Mouse (Mus musculus) limb, embryonic 10.5 days (tissue): Measurements from ENCODE around the gene Tnip1. TPM values are rescaled to one million over a fixed set of nuclear protein-coding genes. Genes with fewer than 3 reads are reported as not detected.

Source experiments
- DNase-seq: peaks from one replicate; pipeline ENCODE4 v3.0.0-alpha.2; 2017; ENCODE audit warnings: low spot score
- H3K27ac ChIP-seq: fragments of 300-500 bp; sonication (generic); 2 replicates; pipeline ENCODE4 v1.5.1; 2016; ENCODE audit warnings: mild to moderate bottlenecking
- H3K27me3 ChIP-seq: fragments of 300-500 bp; sonication (generic); 2 replicates; pipeline ENCODE4 v1.6.1; 2016; ENCODE audit warnings: low read depth, mild to moderate bottlenecking; ENCODE audit not compliant: poor library complexity, severe bottlenecking
- H3K36me3 ChIP-seq: fragments of 300-500 bp; sonication (generic); 2 replicates; pipeline ENCODE4 v1.6.1; 2016; ENCODE audit warnings: mild to moderate bottlenecking, moderate library complexity
- H3K4me1 ChIP-seq: fragments of 300-500 bp; sonication (generic); 2 replicates; pipeline ENCODE4 v1.6.1; 2016
- H3K4me3 ChIP-seq: fragments of 300-500 bp; sonication (generic); 2 replicates; pipeline ENCODE4 v1.5.1; 2016; ENCODE audit warnings: mild to moderate bottlenecking, moderate library complexity
- H3K9me3 ChIP-seq: fragments of 300-500 bp; sonication (generic); replicated peaks from 2 replicates; pipeline ENCODE4 v1.6.1; 2016; ENCODE audit warnings: mild to moderate bottlenecking
- WGBS: fragments of 180-500 bp; shearing (Covaris S2); methylation state at CpG from one replicate; pipeline ENCODE4 v1.1.7; 2016; 5-methylcytosine and 5-hydroxymethylcytosine counted together
- polyA plus RNA-seq: library from polyadenylated mRNA; unstranded; fragments of >200 nt; fragmentation: Nextera tagmentation; extraction: Ambion mirVana; gene quantifications from 2 replicates; pipeline ENCODE4 v1.2.1, GENCODE M21; 2016

Tnip1 gene
- 10.0 and 14.0 TPM in 2 replicates for polyA plus RNA-seq

DNA sequence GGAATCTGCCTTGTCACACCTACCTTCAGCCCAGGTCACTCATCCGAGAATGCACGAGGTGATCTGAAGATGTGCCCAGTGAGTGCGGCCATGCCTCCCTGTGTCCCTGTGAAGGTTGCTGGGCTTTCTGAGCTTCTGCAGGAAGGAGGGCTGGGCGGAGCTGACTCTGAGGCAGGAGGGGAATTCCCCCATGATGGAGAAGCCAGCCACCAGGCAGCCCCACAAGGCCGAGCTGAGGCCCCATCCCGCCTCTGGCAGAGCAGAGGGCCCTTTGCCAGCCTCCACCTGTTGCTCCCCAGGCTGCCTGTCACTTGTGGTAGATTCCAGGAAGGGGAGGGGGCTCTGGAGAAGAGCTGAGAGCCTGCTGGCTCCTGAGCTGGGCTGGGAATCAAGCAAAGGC lies at the start of gene Tnip1:
Gene Tnip1 (minus strand): TSS at position 108 of the 400 bp plus-strand sequence.
- Histone ChIP-seq H3K36me3 (no peaks in the 10 kb centered on the region), H3K9me3 (no peaks in the 10 kb centered on the region), H3K4me1 (peaks cover 12% of the 10 kb centered on the region), H3K4me3 (no peak within 1 kb of the TSS), H3K27me3 (no peaks in the 10 kb centered on the region), H3K27ac (peak within 1 kb of the TSS; percentile 32; the same call in 1 of the 2 replicates)
- 21% methylated on average over 6 of the region's 6 CpGs for WGBS
- no peak for DNase-seq

- H3K36me3 ChIP-seq: peaks cover 75% of the 10 kb centered on the region
- no peak overlapping the region for H3K27ac ChIP-seq
- H3K4me1 ChIP-seq: no peaks in the 10 kb centered on the region
- no peaks in the 10 kb centered on the region for H3K27me3 ChIP-seq
- no peak for DNase-seq
- H3K9me3 ChIP-seq: no peaks in the 10 kb centered on the region
- H3K4me3 ChIP-seq: no peak overlapping the region
- WGBS: 84% methylated on average over 3 of the region's 3 CpGs
Measured at GRCm38 (mm10) chr11:55011440-55011839, 48.7 kb upstream of the Tnip1 start.

DNA sequence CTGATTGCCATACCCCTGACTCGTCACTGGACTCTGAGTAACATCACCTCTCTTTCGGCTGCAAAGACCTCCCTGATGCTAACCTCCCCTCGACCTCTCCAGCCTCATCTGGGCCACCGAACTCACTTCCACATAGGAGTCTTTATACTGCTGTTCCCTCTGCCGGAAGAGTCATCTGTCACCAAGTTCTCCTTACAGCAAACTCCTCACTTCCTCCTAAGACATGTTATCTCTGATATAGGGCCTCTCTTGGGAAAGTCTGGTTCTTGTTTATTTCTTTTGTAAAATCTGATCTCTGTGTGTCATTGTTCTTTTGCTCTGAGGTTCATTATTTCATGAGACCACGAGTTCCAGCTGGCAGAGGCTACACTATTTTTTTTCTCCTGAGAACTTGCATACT lies 45.5 kb upstream of the Tnip1 start:
- H3K4me1 ChIP-seq: no peaks in the 10 kb centered on the region
- no peak overlapping the region for H3K4me3 ChIP-seq
- H3K36me3 ChIP-seq: peaks cover 86% of the 10 kb centered on the region
- H3K27ac ChIP-seq: no peak overlapping the region
- H3K9me3 ChIP-seq: no peaks in the 10 kb centered on the region
- 80% methylated on average over 6 of the region's 6 CpGs for WGBS
- no peak for DNase-seq
- no peaks in the 10 kb centered on the region for H3K27me3 ChIP-seq

DNA sequence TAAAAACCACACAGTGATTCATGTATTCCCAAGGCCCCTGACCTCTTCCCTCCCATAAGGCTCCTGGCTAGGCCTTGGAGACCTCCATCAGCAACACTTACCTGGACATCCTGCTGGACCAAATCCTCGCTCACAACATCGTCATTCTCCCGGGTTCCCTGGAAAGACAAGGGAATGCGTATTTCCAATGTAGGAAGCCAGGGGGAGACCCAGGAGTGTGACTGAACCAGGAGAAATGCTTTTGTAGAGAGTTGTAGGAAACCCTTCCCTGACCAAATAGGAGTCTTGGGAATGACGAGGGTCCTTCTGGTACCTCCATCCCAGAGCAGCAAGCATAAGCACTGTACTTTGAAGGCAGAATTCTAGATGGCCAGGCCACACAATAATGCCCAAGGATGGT lies 43.0 kb upstream of the Tnip1 start:
- Histone ChIP-seq H3K27me3 (no peaks in the 10 kb centered on the region), H3K9me3 (no peaks in the 10 kb centered on the region), H3K4me1 (no peaks in the 10 kb centered on the region), H3K27ac (no peak overlapping the region), H3K4me3 (no peak overlapping the region), H3K36me3 (peaks cover 79% of the 10 kb centered on the region)
- DNase-seq: no peak
- WGBS: 87% methylated on average over 5 of the region's 5 CpGs

GRCm38 (mm10) chr11:55004970-55005502 lies 42.3 kb upstream of the Tnip1 start:
- no peak for DNase-seq
- H3K4me3 ChIP-seq: no peak overlapping the region
- H3K27me3 ChIP-seq: no peaks in the 10 kb centered on the region
- H3K9me3 ChIP-seq: no peaks in the 10 kb centered on the region
- WGBS: 88% methylated on average over 7 of the region's 7 CpGs
- no peaks in the 10 kb centered on the region for H3K4me1 ChIP-seq
- peaks cover 79% of the 10 kb centered on the region for H3K36me3 ChIP-seq
- no peak overlapping the region for H3K27ac ChIP-seq

DNA sequence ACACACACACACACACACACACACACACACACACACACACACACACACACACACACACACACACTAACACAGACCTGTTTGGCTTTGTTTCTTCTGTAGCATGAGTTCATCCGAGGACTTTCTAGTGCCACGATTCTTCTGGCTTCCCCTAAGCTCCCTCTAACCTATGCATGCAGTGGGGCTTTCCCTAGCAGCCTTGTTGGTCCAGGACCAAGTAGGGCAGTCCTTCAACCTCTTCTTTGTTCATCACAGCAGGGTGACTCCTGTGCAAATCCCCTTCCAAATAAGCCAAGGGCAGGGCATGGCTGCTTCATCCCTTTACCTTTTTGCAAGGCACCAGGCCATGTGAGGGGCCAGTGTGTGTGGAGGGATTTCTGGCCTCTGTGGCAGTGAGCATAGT lies 36.0 kb upstream of the Tnip1 start:
- 70% methylated on average over 2 of the region's 2 CpGs for WGBS
- peaks cover 48% of the 10 kb centered on the region for H3K36me3 ChIP-seq

DNA sequence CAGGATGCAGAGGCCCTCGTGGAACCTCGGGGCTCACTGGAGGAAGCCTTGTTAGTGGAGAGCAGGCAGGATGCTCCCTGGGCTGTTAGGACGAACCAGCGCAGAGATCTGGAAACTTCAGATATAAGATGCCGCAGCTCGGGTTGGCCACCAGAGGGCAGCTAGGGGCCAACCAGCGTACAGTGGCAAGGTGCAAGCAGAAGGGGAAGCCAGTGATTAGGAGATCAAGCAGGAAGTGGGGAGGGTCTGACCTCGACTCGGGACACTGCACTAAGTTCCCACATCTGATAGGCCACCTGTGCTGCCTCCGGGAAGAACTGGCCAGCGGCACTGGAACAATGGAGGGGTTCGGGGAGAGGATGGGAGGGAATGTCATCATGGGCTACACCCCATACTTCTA lies 35.6 kb upstream of the Tnip1 start:
- Histone ChIP-seq H3K27ac (no peak overlapping the region), H3K36me3 (peaks cover 44% of the 10 kb centered on the region), H3K9me3 (no peaks in the 10 kb centered on the region), H3K27me3 (no peaks in the 10 kb centered on the region), H3K4me1 (peaks cover 8% of the 10 kb centered on the region; the same call in 1 of the 2 replicates), H3K4me3 (no peak overlapping the region)
- peak; percentile 74 for DNase-seq
- 2% methylated on average over 12 of the region's 12 CpGs for WGBS

More for the DNA sequence above, 36.0 kb upstream of the Tnip1 start:
- Histone ChIP-seq H3K4me3 (no peak overlapping the region), H3K27ac (no peak overlapping the region), H3K9me3 (no peaks in the 10 kb centered on the region), H3K27me3 (no peaks in the 10 kb centered on the region), H3K4me1 (peaks cover 8% of the 10 kb centered on the region; the same call in 1 of the 2 replicates)
- DNase-seq: no peak

- Histone ChIP-seq H3K27ac (no peak overlapping the region), H3K27me3 (no peaks in the 10 kb centered on the region), H3K36me3 (peaks cover 41% of the 10 kb centered on the region), H3K9me3 (no peaks in the 10 kb centered on the region), H3K4me3 (no peak overlapping the region), H3K4me1 (peaks cover 8% of the 10 kb centered on the region; the same call in 1 of the 2 replicates)
- DNase-seq: no peak
- WGBS: 73% methylated on average over 7 of the region's 7 CpGs
Measured at GRCm38 (mm10) chr11:54996176-54996575, 33.5 kb upstream of the Tnip1 start.

- Histone ChIP-seq H3K4me3 (no peak overlapping the region), H3K4me1 (0 out of 2 replicates have a peak, but pooled peaks cover 3% of the 10 kb centered on the region), H3K27ac (no peak overlapping the region), H3K36me3 (peaks cover 27% of the 10 kb centered on the region), H3K27me3 (no peaks in the 10 kb centered on the region), H3K9me3 (no peaks in the 10 kb centered on the region)
- DNase-seq: no peak
Measured at GRCm38 (mm10) chr11:54989920-54990319, 27.2 kb upstream of the Tnip1 start.

GRCm38 (mm10) chr11:54988754-54989349 lies 26.1 kb upstream of the Tnip1 start:
- peaks cover 19% of the 10 kb centered on the region for H3K36me3 ChIP-seq

GRCm38 (mm10) chr11:54987974-54988373 lies 25.3 kb upstream of the Tnip1 start:
- Histone ChIP-seq H3K36me3 (peaks cover 24% of the 10 kb centered on the region), H3K27me3 (no peaks in the 10 kb centered on the region), H3K4me1 (0 out of 2 replicates have a peak, but pooled peaks cover 3% of the 10 kb centered on the region), H3K9me3 (no peaks in the 10 kb centered on the region), H3K27ac (no peak overlapping the region), H3K4me3 (no peak overlapping the region)
- peak; percentile 59 for DNase-seq
- WGBS: 86% methylated on average over 1 of the region's 1 CpGs

More at GRCm38 (mm10) chr11:54988754-54989349, 26.1 kb upstream of the Tnip1 start:
- no peaks in the 10 kb centered on the region for H3K27me3 ChIP-seq
- H3K4me3 ChIP-seq: no peak overlapping the region
- H3K4me1 ChIP-seq: 0 out of 2 replicates have a peak, but pooled peaks cover 3% of the 10 kb centered on the region
- WGBS: 78% methylated on average over 8 of the region's 8 CpGs
- no peaks in the 10 kb centered on the region for H3K9me3 ChIP-seq
- no peak for DNase-seq
- H3K27ac ChIP-seq: no peak overlapping the region

DNA sequence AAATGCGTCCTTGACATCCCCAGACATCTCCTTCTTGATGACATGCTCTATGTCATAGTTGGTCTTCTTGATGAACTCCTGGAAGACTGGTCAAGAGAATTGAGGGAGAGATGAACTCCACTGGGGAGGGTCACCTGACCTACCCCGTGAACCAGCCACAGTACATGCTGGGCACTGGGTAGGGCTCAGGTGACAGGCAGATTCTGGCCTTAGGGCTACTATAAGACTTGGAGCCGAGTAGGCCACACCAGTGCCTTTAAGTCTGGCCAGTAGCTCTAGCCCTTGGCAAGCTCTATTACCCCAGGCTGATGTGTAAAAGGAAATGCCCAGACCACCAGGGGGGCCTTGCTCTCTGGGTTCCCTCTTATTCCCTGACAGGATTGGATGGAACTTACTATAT lies 22.4 kb upstream of the Tnip1 start:
- Histone ChIP-seq H3K36me3 (peaks cover 34% of the 10 kb centered on the region), H3K4me3 (no peak overlapping the region), H3K27ac (no peak overlapping the region), H3K9me3 (no peaks in the 10 kb centered on the region), H3K4me1 (0 out of 2 replicates have a peak, but pooled peaks cover 3% of the 10 kb centered on the region), H3K27me3 (no peaks in the 10 kb centered on the region)
- WGBS: 78% methylated on average over 3 of the region's 3 CpGs
- DNase-seq: no peak

DNA sequence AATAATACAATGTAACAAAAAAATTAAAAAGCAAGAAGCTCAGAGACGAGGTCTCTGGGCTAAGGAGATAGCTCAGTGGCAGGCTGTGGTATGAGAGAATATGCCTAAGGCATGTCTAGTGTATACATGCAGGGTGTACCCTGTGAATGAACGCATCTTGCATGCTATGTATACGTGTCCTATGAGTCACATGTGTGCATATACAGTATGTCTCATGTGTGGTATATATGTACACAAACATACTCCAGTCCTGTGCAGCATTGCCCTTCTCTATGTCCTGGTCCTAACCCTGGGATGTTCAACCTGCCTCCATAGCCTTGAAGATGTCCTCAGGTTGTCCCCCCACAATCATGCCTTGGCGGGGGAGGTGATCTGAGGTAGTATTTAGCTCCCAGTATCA lies 21.9 kb upstream of the Tnip1 start:
- no peak for DNase-seq
- Histone ChIP-seq H3K36me3 (peaks cover 36% of the 10 kb centered on the region), H3K4me1 (0 out of 2 replicates have a peak, but pooled peaks cover 3% of the 10 kb centered on the region), H3K9me3 (no peaks in the 10 kb centered on the region), H3K27ac (no peak overlapping the region), H3K27me3 (no peaks in the 10 kb centered on the region), H3K4me3 (no peak overlapping the region)
- WGBS: 61% methylated on average over 4 of the region's 4 CpGs
